19 mouse cellular contexts compared by ENCODE assay signal in genomic region chr9:86335588-86335987, GRCm38 (mm10).
DNase-seq lines count a peak whose midpoint lies in the region; ATAC-seq and TF ChIP-seq lines count a peak whose summit lies in the region.
"Had no signal": no experiment of that assay in that cellular context is flagged by ENCODE, and none has a peak within 500 bp of the region (broad histone marks: within the 10 kb centered on the region; RNA-seq: fewer than 3 reads in every experiment).

No protein-coding gene starts in this region.

- no peaks in the 10 kb centered on the region for H3K36me3 ChIP-seq in embryonic facial prominence, embryonic 14.5 days (ENCODE audit: control insufficient read depth, insufficient read depth, low read length)
- H3K36me3 ChIP-seq in embryonic facial prominence, embryonic 10.5 days (replicated peaks): no peaks in the 10 kb centered on the region
- no peaks in the 10 kb centered on the region for H3K36me3 ChIP-seq in liver, adult 2 months (ENCODE audit: control insufficient read depth, insufficient read depth, low read length)
- no peaks in the 10 kb centered on the region for H3K36me3 ChIP-seq in liver, postnatal 0 days (replicated peaks; ENCODE audit: insufficient read depth, low read length)
- no peaks in the 10 kb centered on the region for H3K36me3 ChIP-seq in kidney, embryonic 15.5 days
- H3K36me3 ChIP-seq in limb, embryonic 14.5 days (ENCODE audit: control insufficient read depth, insufficient read depth, low read length): no peaks in the 10 kb centered on the region
- H3K36me3 ChIP-seq: embryonic facial prominence, embryonic 12.5 days; G1E; heart, embryonic 12.5 days; hindbrain, embryonic 15.5 days had no signal

- H3K4me3 ChIP-seq in embryonic facial prominence, embryonic 14.5 days (ENCODE audit: low read depth, low read length): no peak overlapping the region
- H3K4me3 ChIP-seq in embryonic facial prominence, embryonic 10.5 days: no peak overlapping the region
- no peak overlapping the region for H3K4me3 ChIP-seq in liver, adult 2 months (ENCODE audit: insufficient read depth, low read depth, low read length)
- no peak overlapping the region for H3K4me3 ChIP-seq in liver, postnatal 0 days (ENCODE audit: low read depth, low read length)
- H3K4me3 ChIP-seq in kidney, embryonic 15.5 days (replicated peaks): no peak overlapping the region
- no peak overlapping the region for H3K4me3 ChIP-seq in limb, embryonic 14.5 days (replicated peaks; ENCODE audit: low read length)
- H3K4me3 ChIP-seq: embryonic facial prominence, embryonic 12.5 days; heart, embryonic 12.5 days; hindbrain, embryonic 15.5 days; megakaryocyte, embryonic 14.5 days had no signal

- intact Hi-C loops in gastrocnemius, postnatal 14 days (cut with DNase I; ENCODE audit: low total_unique reads): no loop called here
- intact Hi-C loops in left cerebral cortex, postnatal 4 days (cut with DNase I): no loop called here

- no peak overlapping the region for H3K4me2 ChIP-seq in embryonic facial prominence, embryonic 14.5 days (ENCODE audit: low read depth, low read length)
- H3K4me2 ChIP-seq in liver, postnatal 0 days (ENCODE audit: low read depth, low read length): no peak overlapping the region
- no peak overlapping the region for H3K4me2 ChIP-seq in kidney, embryonic 15.5 days
- no peak overlapping the region for H3K4me2 ChIP-seq in limb, embryonic 14.5 days (replicated peaks; ENCODE audit: low read depth, low read length, severe bottlenecking)
- H3K4me2 ChIP-seq: embryonic facial prominence, embryonic 12.5 days; heart, embryonic 12.5 days; hindbrain, embryonic 15.5 days; liver, embryonic 11.5 days had no signal

- ATAC-seq in embryonic facial prominence, embryonic 14.5 days (ENCODE audit: low read depth): no peak
- no peak for ATAC-seq in liver, postnatal 0 days
- 0 out of 2 replicates have a peak, but pooled peaks have one; percentile 55 for ATAC-seq in kidney, embryonic 15.5 days (replicated peaks; ENCODE audit: low FRiP score)
- ATAC-seq in limb, embryonic 14.5 days (ENCODE audit: low FRiP score, low read depth): peak; percentile 44; the same call in 1 of the 2 replicates
- ATAC-seq: CD4-positive, CD25-positive, alpha-beta regulatory T cell, adult 4 months had no signal

- WGBS in embryonic facial prominence, embryonic 14.5 days: 54% methylated on average over 4 of the region's 4 CpGs
- 87% methylated on average over 4 of the region's 4 CpGs for WGBS in embryonic facial prominence, embryonic 10.5 days
- 57% methylated on average over 4 of the region's 4 CpGs for WGBS in liver, adult 2 months
- 68% methylated on average over 4 of the region's 4 CpGs for WGBS in liver, postnatal 0 days (ENCODE audit: insufficient replicate concordance)
- 59% methylated on average over 4 of the region's 4 CpGs for WGBS in kidney, embryonic 15.5 days
- WGBS in limb, embryonic 14.5 days: 21% methylated on average over 4 of the region's 4 CpGs

- H3K9me3 ChIP-seq in embryonic facial prominence, embryonic 14.5 days (ENCODE audit: control insufficient read depth, low read length): no peaks in the 10 kb centered on the region
- no peaks in the 10 kb centered on the region for H3K9me3 ChIP-seq in embryonic facial prominence, embryonic 10.5 days
- no peaks in the 10 kb centered on the region for H3K9me3 ChIP-seq in liver, postnatal 0 days (ENCODE audit: low read length)
- H3K9me3 ChIP-seq in kidney, embryonic 15.5 days (replicated peaks): no peaks in the 10 kb centered on the region
- H3K9me3 ChIP-seq in limb, embryonic 14.5 days (ENCODE audit: control insufficient read depth, low read length): no peaks in the 10 kb centered on the region
- H3K9me3 ChIP-seq: embryonic facial prominence, embryonic 12.5 days; G1E; heart, embryonic 12.5 days; hindbrain, embryonic 15.5 days had no signal

- H3K4me1 ChIP-seq in embryonic facial prominence, embryonic 14.5 days (ENCODE audit: control insufficient read depth, insufficient read depth, low read length): 0 out of 2 replicates have a peak, but pooled peaks cover 5% of the 10 kb centered on the region
- H3K4me1 ChIP-seq in embryonic facial prominence, embryonic 10.5 days: no peaks in the 10 kb centered on the region
- H3K4me1 ChIP-seq in liver, adult 2 months (ENCODE audit: control insufficient read depth, insufficient read depth, low read length): no peaks in the 10 kb centered on the region
- H3K4me1 ChIP-seq in liver, postnatal 0 days (ENCODE audit: insufficient read depth): no peaks in the 10 kb centered on the region
- peaks cover 5% of the 10 kb centered on the region; the same call in 1 of the 2 replicates for H3K4me1 ChIP-seq in kidney, embryonic 15.5 days
- H3K4me1 ChIP-seq in limb, embryonic 14.5 days (ENCODE audit: control insufficient read depth, insufficient read depth, low read length): peaks cover 9% of the 10 kb centered on the region
- H3K4me1 ChIP-seq: heart, embryonic 12.5 days; hindbrain, embryonic 15.5 days; megakaryocyte, embryonic 14.5 days had no signal

- H3K27me3 ChIP-seq in embryonic facial prominence, embryonic 14.5 days (replicated peaks; ENCODE audit: control insufficient read depth, insufficient read depth, low read length): no peaks in the 10 kb centered on the region
- no peaks in the 10 kb centered on the region for H3K27me3 ChIP-seq in embryonic facial prominence, embryonic 10.5 days (replicated peaks; ENCODE audit: low read depth, poor library complexity, severe bottlenecking)
- no peaks in the 10 kb centered on the region for H3K27me3 ChIP-seq in liver, adult 2 months (ENCODE audit: control insufficient read depth, insufficient read depth, low read length)
- H3K27me3 ChIP-seq in liver, postnatal 0 days (ENCODE audit: insufficient read depth, low read length): no peaks in the 10 kb centered on the region
- H3K27me3 ChIP-seq in kidney, embryonic 15.5 days: no peaks in the 10 kb centered on the region
- no peaks in the 10 kb centered on the region for H3K27me3 ChIP-seq in limb, embryonic 14.5 days (ENCODE audit: control insufficient read depth, insufficient read depth, low read length)
- H3K27me3 ChIP-seq: embryonic facial prominence, embryonic 12.5 days; heart, embryonic 12.5 days; hindbrain, embryonic 15.5 days; megakaryocyte, embryonic 14.5 days had no signal

- TF ChIP-seq EP300 in liver, postnatal 0 days (IDR thresholded peaks at IDR 0.05; ENCODE audit: low read depth): no peak

- H3K79me2 ChIP-seq in liver, adult 2 months (ENCODE audit: control insufficient read depth, insufficient read depth, low read length): no peaks in the 10 kb centered on the region

- no peak overlapping the region for H3K27ac ChIP-seq in embryonic facial prominence, embryonic 14.5 days (replicated peaks; ENCODE audit: low read depth, low read length)
- no peak overlapping the region for H3K27ac ChIP-seq in embryonic facial prominence, embryonic 10.5 days (replicated peaks)
- no peak overlapping the region for H3K27ac ChIP-seq in liver, adult 2 months (replicated peaks; ENCODE audit: insufficient read depth, low read depth, low read length)
- H3K27ac ChIP-seq in liver, postnatal 0 days (ENCODE audit: low read depth): no peak overlapping the region
- H3K27ac ChIP-seq in kidney, embryonic 15.5 days: 0 out of 2 replicates have a peak overlapping the region, but pooled peaks have one; percentile 54
- H3K27ac ChIP-seq in limb, embryonic 14.5 days (replicated peaks; ENCODE audit: low read depth, low read length): no peak overlapping the region
- H3K27ac ChIP-seq: embryonic facial prominence, embryonic 12.5 days; hindbrain, embryonic 15.5 days had no signal

- no peak for TF ChIP-seq POLR2A in liver, adult 2 months (IDR thresholded peaks at IDR 0.05; ENCODE audit: extremely low read depth, insufficient read depth, low read length)
- TF ChIP-seq POLR2A in limb, embryonic 14.5 days (IDR thresholded peaks at IDR 0.05; ENCODE audit: borderline replicate concordance, extremely low read depth, insufficient read depth, insufficient read length): no peak

- no peak for TF ChIP-seq CTCF in liver, adult 2 months (IDR thresholded peaks at IDR 0.05; ENCODE audit: low read depth, low read length)
- TF ChIP-seq CTCF in liver, postnatal 0 days (IDR thresholded peaks at IDR 0.05; ENCODE audit: low read depth): no peak

- H3K9ac ChIP-seq in embryonic facial prominence, embryonic 14.5 days (ENCODE audit: low read depth, low read length): no peak overlapping the region
- no peak overlapping the region for H3K9ac ChIP-seq in liver, adult 2 months (ENCODE audit: low read depth, low read length)
- no peak overlapping the region for H3K9ac ChIP-seq in liver, postnatal 0 days (replicated peaks)
- no peak overlapping the region for H3K9ac ChIP-seq in kidney, embryonic 15.5 days
- no peak overlapping the region for H3K9ac ChIP-seq in limb, embryonic 14.5 days (ENCODE audit: low read depth, low read length, severe bottlenecking)
- H3K9ac ChIP-seq: embryonic facial prominence, embryonic 12.5 days; heart, embryonic 12.5 days; hindbrain, embryonic 15.5 days had no signal

- DNase-seq in embryonic facial prominence, embryonic 14.5 days (ENCODE audit: low spot score): peak; percentile 60
- no peak for DNase-seq in embryonic facial prominence, embryonic 10.5 days (ENCODE audit: low spot score)
- DNase-seq in liver, adult 2 months (ENCODE audit: extremely low read depth, low read depth, low spot score): peak; percentile 25
- no peak for DNase-seq in liver, postnatal 0 days
- peak; percentile 69 for DNase-seq in limb, embryonic 14.5 days (ENCODE audit: low spot score)
- DNase-seq in gastrocnemius, postnatal 14 days: no peak
- DNase-seq in left cerebral cortex, postnatal 4 days: no peak
- DNase-seq: cerebellum, adult 2 months; layer of hippocampus, adult 9-11 months; right cerebral cortex, postnatal 14 days; thymus, postnatal 14 days had no signal

Comparison
In these comparisons a context has a peak if more than half of its experiments do, and no peak if none do; other contexts are left out.
1. DNase-seq: peak in embryonic facial prominence, embryonic 14.5 days (single experiment), liver, adult 2 months (single experiment) and limb, embryonic 14.5 days (single experiment); none in embryonic facial prominence, embryonic 10.5 days (single experiment), liver, postnatal 0 days (single experiment), gastrocnemius, postnatal 14 days (single experiment) and left cerebral cortex, postnatal 4 days (single experiment).
2. ATAC-seq: peak in kidney, embryonic 15.5 days (single experiment) and limb, embryonic 14.5 days (single experiment); none in embryonic facial prominence, embryonic 14.5 days (single experiment) and liver, postnatal 0 days (single experiment).